ENCODE assay signal across 9 mouse cellular contexts in the genomic region with DNA sequence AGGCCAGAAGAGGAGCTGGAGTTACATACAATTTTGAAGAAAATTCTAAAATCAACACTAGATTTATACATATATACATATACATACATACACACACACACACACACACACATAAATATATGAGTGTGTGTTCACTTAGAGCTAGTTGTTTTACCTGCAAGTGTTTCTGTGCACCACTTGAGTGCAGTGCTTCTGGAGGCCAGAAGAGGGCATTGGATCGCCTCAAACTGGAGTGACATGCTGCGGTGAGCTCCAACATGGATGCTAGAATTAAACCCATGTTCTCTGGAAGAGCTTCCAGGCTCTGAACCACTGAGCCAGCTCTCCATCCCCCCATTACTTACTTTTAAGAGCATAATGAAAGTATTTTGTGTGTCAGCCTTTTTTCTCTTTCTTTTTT. TPM values are rescaled to one million over a fixed set of nuclear protein-coding genes. Genes with fewer than 3 reads are reported as not detected.
DNase-seq lines count a peak whose midpoint lies in the region; ATAC-seq lines count a peak whose summit lies in the region.
"Had no signal": no experiment of that assay in that cellular context is flagged by ENCODE, and none has a peak within 500 bp of the region (broad histone marks: within the 10 kb centered on the region; RNA-seq: fewer than 3 reads in every experiment).

No protein-coding gene starts in this region.

- whole genome bisulfite sequencing in midbrain, embryonic 11.5 days: 35% methylated on average over 2 of the region's 2 CpGs
- WGBS in midbrain, embryonic 10.5 days: 31% methylated on average over 2 of the region's 2 CpGs
- WGBS in hindbrain, embryonic 16.5 days: 41% methylated on average over 2 of the region's 2 CpGs

- no peaks in the 10 kb centered on the region for H3K36me3 ChIP-seq in midbrain, embryonic 11.5 days (ENCODE audit: control insufficient read depth, insufficient read depth, low read length)
- H3K36me3 ChIP-seq in midbrain, embryonic 10.5 days: no peaks in the 10 kb centered on the region
- H3K36me3 ChIP-seq in hindbrain, embryonic 16.5 days (ENCODE audit: control insufficient read depth, insufficient read depth, low read length): no peaks in the 10 kb centered on the region
- H3K36me3 ChIP-seq: heart, embryonic 15.5 days had no signal

- no peak overlapping the region for H3K9ac ChIP-seq in midbrain, embryonic 11.5 days (ENCODE audit: low read length)
- no peak overlapping the region for H3K9ac ChIP-seq in hindbrain, embryonic 16.5 days (ENCODE audit: low read depth, low read length)
- H3K9ac ChIP-seq: heart, embryonic 15.5 days had no signal

- no peaks in the 10 kb centered on the region for H3K9me3 ChIP-seq in midbrain, embryonic 11.5 days (ENCODE audit: control insufficient read depth, low read length)
- H3K9me3 ChIP-seq in midbrain, embryonic 10.5 days (replicated peaks): no peaks in the 10 kb centered on the region
- H3K9me3 ChIP-seq in hindbrain, embryonic 16.5 days (ENCODE audit: control insufficient read depth, low read length): no peaks in the 10 kb centered on the region
- H3K9me3 ChIP-seq: heart, embryonic 15.5 days had no signal

- H3K27ac ChIP-seq in midbrain, embryonic 11.5 days (ENCODE audit: low read depth, low read length): no peak overlapping the region
- H3K27ac ChIP-seq in midbrain, embryonic 10.5 days (replicated peaks): no peak overlapping the region
- H3K27ac ChIP-seq in hindbrain, embryonic 16.5 days (ENCODE audit: low read depth, low read length): no peak overlapping the region
- H3K27ac ChIP-seq: heart, embryonic 15.5 days had no signal

- H3K27me3 ChIP-seq in midbrain, embryonic 11.5 days (ENCODE audit: control insufficient read depth, insufficient read depth, low read length): no peaks in the 10 kb centered on the region
- no peaks in the 10 kb centered on the region for H3K27me3 ChIP-seq in midbrain, embryonic 10.5 days (ENCODE audit: low read depth, poor library complexity, severe bottlenecking)
- no peaks in the 10 kb centered on the region for H3K27me3 ChIP-seq in hindbrain, embryonic 16.5 days (replicated peaks; ENCODE audit: control insufficient read depth, insufficient read depth, low read length)
- H3K27me3 ChIP-seq: heart, embryonic 15.5 days had no signal

- H3K4me2 ChIP-seq in midbrain, embryonic 11.5 days: no peak overlapping the region
- H3K4me2 ChIP-seq in hindbrain, embryonic 16.5 days (ENCODE audit: low read length): no peak overlapping the region
- H3K4me2 ChIP-seq: heart, embryonic 15.5 days had no signal

- ATAC-seq in midbrain, embryonic 11.5 days (ENCODE audit: low FRiP score): no peak
- no peak for ATAC-seq in hindbrain, embryonic 16.5 days

- H3K4me3 ChIP-seq in midbrain, embryonic 11.5 days (ENCODE audit: low read depth, low read length): no peak overlapping the region
- no peak overlapping the region for H3K4me3 ChIP-seq in midbrain, embryonic 10.5 days
- H3K4me3 ChIP-seq in hindbrain, embryonic 16.5 days (ENCODE audit: low read length): no peak overlapping the region
- H3K4me3 ChIP-seq: heart, embryonic 15.5 days had no signal

- no peaks in the 10 kb centered on the region for H3K4me1 ChIP-seq in midbrain, embryonic 11.5 days (ENCODE audit: control insufficient read depth, insufficient read depth, low read length)
- H3K4me1 ChIP-seq in midbrain, embryonic 10.5 days: no peaks in the 10 kb centered on the region
- H3K4me1 ChIP-seq in hindbrain, embryonic 16.5 days (ENCODE audit: control insufficient read depth, insufficient read depth, low read depth, low read length): no peaks in the 10 kb centered on the region
- H3K4me1 ChIP-seq: heart, embryonic 15.5 days had no signal

- peak; percentile 53 for DNase-seq in adrenal gland, postnatal 14 days
- DNase-seq in adrenal gland, adult 8-10 months: no peak
- peak; percentile 69 for DNase-seq in midbrain, embryonic 11.5 days (ENCODE audit: low spot score, missing footprints)
- no peak for DNase-seq in midbrain, embryonic 10.5 days (ENCODE audit: low spot score)
- peak; percentile 58 for DNase-seq in induced T-regulatory cell, adult 2 months (ENCODE audit: low read depth)
- peak; percentile 31 for DNase-seq in thymus, postnatal 25 days
- no peak for DNase-seq in right cerebral cortex, postnatal 25 days

RNA-seq across cellular contexts. Expression of a gene that starts 14.1 kb away (rescaled TPM):
- total RNA-seq in adrenal gland, postnatal 14 days (2021): 15.9 and 16.7 TPM in 2 replicates
- total RNA-seq in adrenal gland, adult 8-10 months (2022): 10 to 100 TPM; 25.1 to 39.5 (median 33.3) TPM
- polyA plus RNA-seq in midbrain, embryonic 11.5 days (2014; fragmentation: Nextera tagmentation; extraction: Ambion mirVana): 10.7 and 12.1 TPM in 2 replicates
- 7.5 and 8.2 TPM in 2 replicates for polyA plus RNA-seq in midbrain, embryonic 10.5 days (2016; fragmentation: Nextera tagmentation; extraction: Ambion mirVana)
- 7.5 and 7.6 TPM in 2 replicates for polyA plus RNA-seq in hindbrain, embryonic 16.5 days (2015; fragmentation: Nextera tagmentation; extraction: Ambion mirVana)

RNA-seq across cellular contexts. Expression of a gene that starts 17.6 kb away (rescaled TPM):
- 49.5 and 54.0 TPM in 2 replicates for total RNA-seq in adrenal gland, postnatal 14 days (2021)
- 10 to 100 TPM; 52.6 to 61.4 (median 57.4) TPM for total RNA-seq in adrenal gland, adult 8-10 months (2022)
- 12.7 and 14.0 TPM in 2 replicates for polyA plus RNA-seq in midbrain, embryonic 11.5 days (2014; fragmentation: Nextera tagmentation; extraction: Ambion mirVana)
- polyA plus RNA-seq in midbrain, embryonic 10.5 days (2016; fragmentation: Nextera tagmentation; extraction: Ambion mirVana): 6.1 and 6.6 TPM in 2 replicates
- 11.1 and 11.9 TPM in 2 replicates for polyA plus RNA-seq in hindbrain, embryonic 16.5 days (2015; fragmentation: Nextera tagmentation; extraction: Ambion mirVana)

Comparison
In these comparisons a context has a peak if more than half of its experiments do, and no peak if none do; other contexts are left out.
1. DNase-seq: peak in adrenal gland, postnatal 14 days (single experiment), midbrain, embryonic 11.5 days (single experiment), induced T-regulatory cell, adult 2 months (single experiment) and thymus, postnatal 25 days (single experiment); none in adrenal gland, adult 8-10 months (single experiment), midbrain, embryonic 10.5 days (single experiment) and right cerebral cortex, postnatal 25 days (single experiment).